Mouse (Mus musculus) embryonic facial prominence, embryonic 12.5 days (tissue): ENCODE measurements around the gene Mcu. TPM values are rescaled to one million over a fixed set of nuclear protein-coding genes. Genes with fewer than 3 reads are reported as not detected.

Experiments used
- ATAC-seq: fragments of 200-750 bp; cut with Nextera tagmentation; 2 replicates; pipeline ENCODE4 v1.8.0; 2017; ENCODE audit not compliant: insufficient number of reproducible peaks, insufficient read depth, low FRiP score, low TSS enrichment
- H3K27ac ChIP-seq: fragments of 300-500 bp; sonication (generic); 2 replicates; pipeline ENCODE4 v1.5.1; 2016; ENCODE audit warnings: mild to moderate bottlenecking
- H3K27me3 ChIP-seq: fragments of 300-500 bp; sonication (generic); 2 replicates; pipeline ENCODE4 v1.6.1; 2016; ENCODE audit warnings: mild to moderate bottlenecking, moderate library complexity
- H3K36me3 ChIP-seq: fragments of 300-500 bp; sonication (generic); 2 replicates; pipeline ENCODE4 v1.6.1; 2016; ENCODE audit warnings: mild to moderate bottlenecking
- H3K4me1 ChIP-seq: fragments of 300-500 bp; sonication (generic); 2 replicates; pipeline ENCODE4 v1.6.1; 2016
- H3K4me2 ChIP-seq: fragments of 300-500 bp; sonication (generic); replicated peaks from 2 replicates; pipeline ENCODE4 v1.6.1; 2016; ENCODE audit warnings: mild to moderate bottlenecking, moderate library complexity
- H3K4me3 ChIP-seq: fragments of 300-500 bp; sonication (generic); 2 replicates; pipeline ENCODE4 v1.5.1; 2016; ENCODE audit warnings: mild to moderate bottlenecking
- H3K9ac ChIP-seq: fragments of 300-500 bp; sonication (generic); 2 replicates; pipeline ENCODE4 v1.6.1; 2016; ENCODE audit warnings: mild to moderate bottlenecking, moderate library complexity
- H3K9me3 ChIP-seq: fragments of 300-500 bp; sonication (generic); 2 replicates; pipeline ENCODE4 v1.6.1; 2016; ENCODE audit warnings: mild to moderate bottlenecking, moderate library complexity
- WGBS: fragments of 180-500 bp; shearing (Covaris S2); methylation state at CpG from one replicate; pipeline ENCODE4 v1.1.7; 2016; 5-methylcytosine and 5-hydroxymethylcytosine counted together
- polyA plus RNA-seq: library from polyadenylated mRNA; unstranded; fragments of >200 nt; fragmentation: Nextera tagmentation; extraction: Ambion mirVana; gene quantifications from 2 replicates; pipeline ENCODE4 v1.2.1, GENCODE M21; 2016

Gene Mcu
- polyA plus RNA-seq, 1 experiment from 2014 or later, result 32.8 TPM

DNA sequence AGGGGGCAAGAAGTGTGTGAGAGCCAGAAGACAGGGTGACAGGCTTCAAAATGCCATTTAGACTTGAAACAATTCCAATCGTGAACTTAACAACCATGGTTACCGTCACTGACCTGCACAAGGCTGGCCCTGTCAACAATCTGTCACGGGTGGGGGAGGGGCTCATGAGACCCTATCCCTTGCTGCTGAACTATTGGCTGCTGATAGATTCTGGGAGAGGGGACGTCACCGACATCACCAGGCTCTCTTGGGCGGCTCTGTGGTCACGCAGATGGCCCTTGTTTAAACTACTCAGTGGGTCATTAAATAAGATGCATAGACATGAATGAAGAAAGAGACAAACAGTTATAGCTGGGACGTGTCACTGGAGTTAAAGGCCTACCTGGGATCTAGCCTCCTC, 171.9 kb downstream of the Mcu start:
- ATAC-seq, result no peak
- Histone ChIP-seq H3K27ac (no peak overlapping the region), H3K9ac (no peak overlapping the region), H3K36me3 (0 out of 2 replicates have a peak, but pooled peaks cover 3% of the 10 kb centered on the region), H3K4me3 (no peak overlapping the region), H3K27me3 (no peaks in the 10 kb centered on the region), H3K4me1 (peaks cover 3% of the 10 kb centered on the region; the same call in 1 of the 2 replicates), H3K9me3 (no peaks in the 10 kb centered on the region), H3K4me2 (no peak overlapping the region)
- 48% methylated on average over 8 of the region's 8 CpGs for WGBS

DNA sequence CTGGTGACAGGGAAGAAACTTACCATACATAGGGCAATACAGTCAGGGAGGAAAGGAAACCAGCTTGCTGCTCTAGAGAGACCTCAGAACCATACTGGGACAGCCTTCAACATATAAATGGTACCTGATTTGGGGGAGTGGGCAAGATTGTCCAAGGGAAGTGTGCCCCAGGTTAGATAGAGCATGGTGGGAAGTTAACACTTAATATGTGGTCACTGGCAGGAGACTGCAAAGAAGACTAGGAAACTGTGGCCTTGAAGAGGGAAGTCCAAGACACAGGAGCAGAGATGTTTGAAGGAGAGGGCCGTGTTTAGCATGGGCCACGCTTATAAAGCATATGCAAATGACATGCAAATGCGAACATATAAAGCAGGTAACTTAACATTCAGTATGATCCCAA, 172.4 kb downstream of the Mcu start:
- peaks cover 3% of the 10 kb centered on the region; the same call in 1 of the 2 replicates for H3K4me1 ChIP-seq
- WGBS, result 88% methylated on average over 3 of the region's 3 CpGs
- no peak for ATAC-seq
- H3K9me3 ChIP-seq, result no peaks in the 10 kb centered on the region
- H3K9ac ChIP-seq, result no peak overlapping the region
- H3K36me3 ChIP-seq, result no peaks in the 10 kb centered on the region
- H3K27me3 ChIP-seq, result no peaks in the 10 kb centered on the region
- H3K27ac ChIP-seq, result no peak overlapping the region
- H3K4me3 ChIP-seq, result no peak overlapping the region
- H3K4me2 ChIP-seq, result no peak overlapping the region

DNA sequence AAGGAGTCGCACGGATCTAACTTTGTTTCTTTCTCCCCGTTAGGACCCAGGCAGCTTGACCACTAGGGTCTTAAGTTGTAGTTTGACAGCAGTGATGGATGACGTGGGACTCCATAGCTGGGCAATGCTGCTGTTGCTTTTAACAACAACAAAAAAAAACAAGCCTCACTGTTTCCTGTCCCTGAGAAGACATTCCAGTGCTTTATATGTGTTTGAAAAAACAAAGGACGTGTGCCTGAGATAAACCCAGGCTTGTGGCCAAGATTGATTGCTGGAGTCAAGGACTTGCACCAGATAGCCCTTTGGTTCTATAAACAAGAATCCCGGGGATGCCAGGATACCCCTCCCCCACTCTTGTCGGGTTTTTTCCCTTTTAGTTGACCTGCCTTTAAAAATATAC, 173.3 kb downstream of the Mcu start:
- Histone ChIP-seq H3K4me1 (peaks cover 3% of the 10 kb centered on the region; the same call in 1 of the 2 replicates), H3K9ac (no peak overlapping the region)
- 43% methylated on average over 7 of the region's 7 CpGs for WGBS

DNA sequence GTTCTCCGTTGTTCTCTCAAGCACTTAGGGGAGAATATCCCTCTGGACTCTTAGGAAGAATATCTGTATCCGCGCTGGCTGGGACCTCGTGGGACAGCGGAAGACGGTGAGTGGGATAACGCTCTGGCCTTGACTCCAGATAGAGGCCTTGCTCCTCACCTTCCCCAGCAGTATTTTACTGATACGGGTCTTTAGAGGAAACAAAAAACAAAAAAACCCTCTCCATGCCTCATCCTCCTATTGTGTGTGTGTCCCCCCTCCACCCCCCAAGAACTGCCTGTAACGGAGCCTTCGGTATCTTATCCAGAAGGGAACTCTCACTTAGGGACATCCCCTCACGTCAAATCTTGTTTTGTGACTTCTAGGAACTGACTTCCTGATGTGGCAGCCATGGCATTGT, 174.8 kb downstream of the Mcu start, which contains the start of gene Oit3:
TSS of gene Oit3 (minus strand) at position 44 of the 400 bp plus-strand sequence.
- H3K4me1 ChIP-seq, result peaks cover 3% of the 10 kb centered on the region; the same call in 1 of the 2 replicates
- ATAC-seq, result no peak
- H3K9me3 ChIP-seq, result no peaks in the 10 kb centered on the region
- no peaks in the 10 kb centered on the region for H3K27me3 ChIP-seq
- H3K36me3 ChIP-seq, result no peaks in the 10 kb centered on the region
- H3K4me2 ChIP-seq, result no peak within 1 kb of the TSS
- no peak within 1 kb of the TSS for H3K4me3 ChIP-seq
- H3K27ac ChIP-seq, result no peak within 1 kb of the TSS
- H3K9ac ChIP-seq, result no peak within 1 kb of the TSS
- 82% methylated on average over 11 of the region's 11 CpGs for WGBS

More for the DNA sequence above, 173.3 kb downstream of the Mcu start:
- no peaks in the 10 kb centered on the region for H3K27me3 ChIP-seq
- H3K9me3 ChIP-seq, result no peaks in the 10 kb centered on the region
- no peak overlapping the region for H3K27ac ChIP-seq
- H3K4me2 ChIP-seq, result no peak overlapping the region
- H3K4me3 ChIP-seq, result no peak overlapping the region
- H3K36me3 ChIP-seq, result no peaks in the 10 kb centered on the region
- ATAC-seq, result no peak

DNA sequence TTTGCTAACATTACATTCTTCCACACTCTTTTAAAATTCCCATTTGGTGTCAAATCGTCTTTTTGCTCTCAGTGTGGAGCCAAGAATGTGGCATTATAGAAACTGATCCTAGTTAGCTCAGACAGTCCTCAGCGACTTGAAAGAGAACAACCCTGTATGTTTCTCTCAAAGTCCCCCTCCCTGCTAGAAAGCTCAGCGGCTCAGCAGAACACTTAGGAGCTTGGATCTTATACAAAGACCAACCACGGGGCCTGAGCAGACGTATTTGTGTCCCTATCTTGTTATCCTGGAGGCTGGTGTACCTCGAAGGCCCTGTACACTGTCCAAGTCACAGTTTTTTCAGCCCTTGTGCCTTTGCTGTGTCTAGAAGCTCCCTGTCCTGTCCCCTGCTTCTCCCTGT, 176.3 kb downstream of the Mcu start:
- 55% methylated on average over 6 of the region's 6 CpGs for WGBS
- Histone ChIP-seq H3K9me3 (no peaks in the 10 kb centered on the region), H3K4me1 (peaks cover 3% of the 10 kb centered on the region; the same call in 1 of the 2 replicates), H3K27ac (peak overlapping the region; percentile 17; the same call in 1 of the 2 replicates), H3K9ac (no peak overlapping the region), H3K4me2 (no peak overlapping the region), H3K36me3 (no peaks in the 10 kb centered on the region), H3K4me3 (no peak overlapping the region), H3K27me3 (no peaks in the 10 kb centered on the region)
- no peak for ATAC-seq

DNA sequence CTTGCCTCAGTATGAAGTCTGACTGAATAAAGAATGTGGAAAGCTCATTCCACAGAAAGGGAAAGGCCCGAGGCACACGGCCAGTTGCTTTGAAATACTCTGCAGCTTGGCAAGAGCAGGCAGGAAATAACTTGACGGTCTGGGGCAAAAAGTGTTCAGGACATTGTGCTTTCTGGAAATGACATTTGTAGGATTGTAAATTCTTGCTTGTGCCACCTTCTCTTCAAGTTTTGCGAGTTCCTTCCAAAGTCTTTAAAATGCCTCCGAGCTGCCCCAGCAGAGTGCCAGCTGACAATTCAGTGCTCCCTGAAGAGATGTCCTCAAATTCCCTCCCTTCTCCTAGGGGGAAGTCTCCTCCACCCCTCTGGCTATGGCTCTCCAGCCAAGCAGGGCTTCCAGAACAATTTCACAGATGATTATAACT, 177.0 kb downstream of the Mcu start:
- Histone ChIP-seq H3K4me2 (no peak overlapping the region), H3K27ac (no peak overlapping the region; the same call in 1 of the 2 replicates), H3K36me3 (no peaks in the 10 kb centered on the region), H3K9me3 (no peaks in the 10 kb centered on the region), H3K4me1 (peaks cover 1% of the 10 kb centered on the region; the same call in 1 of the 2 replicates), H3K9ac (no peak overlapping the region), H3K4me3 (no peak overlapping the region), H3K27me3 (no peaks in the 10 kb centered on the region)
- whole genome bisulfite sequencing, result 37% methylated on average over 5 of the region's 5 CpGs
- no peak for ATAC-seq

DNA sequence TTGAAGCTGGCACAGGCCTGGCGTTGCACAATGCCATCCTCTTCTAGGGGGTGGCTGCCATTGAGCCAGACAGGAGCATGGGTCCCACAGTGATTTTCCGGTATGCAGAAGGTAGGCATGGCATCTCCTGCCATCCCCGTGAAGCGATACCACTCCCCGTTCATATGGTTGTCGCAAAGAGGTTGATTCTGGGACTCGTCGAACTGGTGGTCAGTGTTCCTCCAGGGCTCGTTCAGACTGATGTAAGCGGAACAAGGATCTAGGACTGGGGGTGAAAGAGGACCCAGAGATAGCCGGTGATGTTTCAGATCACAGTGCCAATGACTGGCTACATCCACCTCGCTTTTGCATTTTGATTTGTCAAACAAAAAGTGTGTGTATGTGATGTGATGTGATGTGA, 177.8 kb downstream of the Mcu start:
- no peaks in the 10 kb centered on the region for H3K4me1 ChIP-seq
- H3K27me3 ChIP-seq, result no peaks in the 10 kb centered on the region
- WGBS, result 95% methylated on average over 12 of the region's 12 CpGs
- no peak for ATAC-seq
- no peak overlapping the region for H3K4me3 ChIP-seq
- no peaks in the 10 kb centered on the region for H3K9me3 ChIP-seq
- no peak overlapping the region for H3K9ac ChIP-seq
- no peak overlapping the region for H3K4me2 ChIP-seq
- H3K36me3 ChIP-seq, result no peaks in the 10 kb centered on the region
- no peak overlapping the region for H3K27ac ChIP-seq

DNA sequence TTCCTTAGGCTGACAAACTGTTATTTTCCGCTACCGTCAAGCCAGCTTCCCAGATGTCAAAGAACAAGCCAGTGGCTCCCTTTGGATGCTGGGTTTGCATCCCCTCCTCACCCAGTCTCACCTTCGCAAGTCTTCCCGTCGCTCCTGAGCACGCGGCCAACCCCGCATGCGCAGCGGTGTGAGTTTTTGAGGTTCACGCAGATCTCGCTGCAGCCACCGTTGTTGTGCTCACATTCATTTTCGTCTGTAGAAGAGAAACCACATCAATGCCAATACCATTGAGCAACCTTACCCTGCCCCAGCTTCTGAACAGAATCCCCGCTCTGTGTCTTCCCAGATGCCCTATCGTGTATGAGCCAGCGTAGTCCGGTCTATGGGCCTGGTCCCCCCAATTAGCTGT, 180.7 kb downstream of the Mcu start:
- Histone ChIP-seq H3K36me3 (no peaks in the 10 kb centered on the region), H3K9me3 (no peaks in the 10 kb centered on the region), H3K27ac (no peak overlapping the region), H3K4me3 (no peak overlapping the region), H3K27me3 (no peaks in the 10 kb centered on the region), H3K9ac (no peak overlapping the region), H3K4me2 (no peak overlapping the region), H3K4me1 (no peaks in the 10 kb centered on the region)
- ATAC-seq, result no peak
- WGBS, result 90% methylated on average over 18 of the region's 18 CpGs

GRCm38 (mm10) chr10:59430701-59431218, 185.7 kb downstream of the Mcu start:
- Histone ChIP-seq H3K4me2 (no peak overlapping the region), H3K27ac (no peak overlapping the region), H3K27me3 (no peaks in the 10 kb centered on the region), H3K36me3 (no peaks in the 10 kb centered on the region), H3K9ac (no peak overlapping the region), H3K4me3 (no peak overlapping the region), H3K4me1 (no peaks in the 10 kb centered on the region), H3K9me3 (no peaks in the 10 kb centered on the region)
- ATAC-seq, result no peak
- WGBS, result 56% methylated on average over 6 of the region's 6 CpGs

- H3K4me3 ChIP-seq, result no peak overlapping the region
- H3K4me1 ChIP-seq, result no peaks in the 10 kb centered on the region
- H3K9me3 ChIP-seq, result no peaks in the 10 kb centered on the region
- no peak overlapping the region for H3K27ac ChIP-seq
- H3K27me3 ChIP-seq, result no peaks in the 10 kb centered on the region
- WGBS, result 86% methylated on average over 16 of the region's 16 CpGs
- no peak for ATAC-seq
- H3K36me3 ChIP-seq, result no peaks in the 10 kb centered on the region
- H3K4me2 ChIP-seq, result no peak overlapping the region
- no peak overlapping the region for H3K9ac ChIP-seq
These were observed 186.9 kb downstream of the Mcu start for GRCm38 (mm10) chr10:59429448-59430135.

- H3K36me3 ChIP-seq, result no peaks in the 10 kb centered on the region
- 56% methylated on average over 4 of the region's 4 CpGs for WGBS
- H3K4me1 ChIP-seq, result no peaks in the 10 kb centered on the region
- no peak overlapping the region for H3K4me3 ChIP-seq
- H3K27ac ChIP-seq, result no peak overlapping the region
- H3K27me3 ChIP-seq, result no peaks in the 10 kb centered on the region
- no peak overlapping the region for H3K4me2 ChIP-seq
- no peak overlapping the region for H3K9ac ChIP-seq
- no peak for ATAC-seq
- no peaks in the 10 kb centered on the region for H3K9me3 ChIP-seq
These were observed 190.1 kb downstream of the Mcu start for GRCm38 (mm10) chr10:59426371-59426770.

DNA sequence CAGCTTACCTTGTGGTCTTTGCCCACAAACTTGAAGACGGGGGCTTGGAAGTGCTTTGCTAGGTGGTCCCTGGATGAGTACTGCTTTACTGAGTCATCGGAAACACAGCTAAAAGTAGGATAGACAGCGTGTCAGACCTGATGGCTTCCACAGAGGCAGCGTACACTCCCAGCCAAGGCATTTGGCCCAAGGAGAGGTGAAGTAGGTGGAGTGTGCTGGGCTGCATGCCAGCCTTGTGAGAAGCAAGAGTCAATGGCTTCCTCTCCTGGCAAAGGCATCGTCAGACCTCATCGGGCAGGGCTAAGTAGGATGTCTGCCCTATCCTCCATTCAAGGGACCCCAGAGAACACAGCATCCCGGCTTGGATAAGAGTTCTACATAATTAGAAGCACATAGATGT, 191.1 kb downstream of the Mcu start:
- H3K9ac ChIP-seq, result no peak overlapping the region
- no peak overlapping the region for H3K4me3 ChIP-seq
- no peaks in the 10 kb centered on the region for H3K36me3 ChIP-seq
- WGBS, result 91% methylated on average over 7 of the region's 7 CpGs
- H3K27me3 ChIP-seq, result no peaks in the 10 kb centered on the region
- H3K4me2 ChIP-seq, result no peak overlapping the region
- no peaks in the 10 kb centered on the region for H3K9me3 ChIP-seq
- no peaks in the 10 kb centered on the region for H3K4me1 ChIP-seq
- ATAC-seq, result no peak
- H3K27ac ChIP-seq, result no peak overlapping the region
